Mouse (Mus musculus) myocyte (in vitro differentiated cells): ENCODE measurements around the gene Sis. TPM values are rescaled to one million over a fixed set of nuclear protein-coding genes. Genes with fewer than 3 reads are reported as not detected.

Experiments used
- H3K27me3 ChIP-seq: one replicate; pipeline ENCODE4 v1.6.1; 2011; ENCODE audit not compliant: control insufficient read depth, insufficient read depth, insufficient read length
- H3K36me3 ChIP-seq: one replicate; pipeline ENCODE4 v1.6.1; 2011; ENCODE audit not compliant: control insufficient read depth, insufficient read depth
- H3K4me2 ChIP-seq: one replicate; pipeline ENCODE4 v1.6.1; 2011; ENCODE audit warnings: low read depth, control low read depth
- H3K4me3 ChIP-seq: one replicate; pipeline ENCODE4 v1.5.1; 2011; ENCODE audit warnings: mild to moderate bottlenecking, control low read depth, moderate library complexity
- H3K79me2 ChIP-seq: one replicate; pipeline ENCODE4 v1.6.1; 2011; ENCODE audit not compliant: control insufficient read depth, insufficient read depth
- H3ac ChIP-seq: one replicate; pipeline ENCODE4 v1.6.1; 2011; ENCODE audit not compliant: control insufficient read depth, insufficient read length
- CEBPB ChIP-seq: IDR thresholded peaks from 2 replicates; pipeline ENCODE4 v1.6.1; 2011; ENCODE audit warnings: mild to moderate bottlenecking, moderate library complexity; ENCODE audit not compliant: poor library complexity, insufficient read depth, severe bottlenecking
- E2F4 ChIP-seq: IDR thresholded peaks from one replicate; pipeline ENCODE4 v1.6.1; 2011; ENCODE audit warnings: mild to moderate bottlenecking, control low read depth, moderate library complexity; ENCODE audit not compliant: insufficient read depth
- MAX ChIP-seq: IDR thresholded peaks from one replicate; pipeline ENCODE4 v1.6.1; 2011; ENCODE audit warnings: low read depth, mild to moderate bottlenecking, control low read depth
- MYOD1 ChIP-seq, 3 experiments: IDR thresholded peaks; one replicate each; pipeline ENCODE4 v1.6.1; 2011; ENCODE audit warnings: control low read depth in 2 of 3, low read depth in 2 of 3, mild to moderate bottlenecking in 2 of 3, moderate library complexity in 1 of 3; ENCODE audit not compliant: insufficient read length in 2 of 3, control insufficient read depth in 1 of 3
- MYOG ChIP-seq, 3 experiments: IDR thresholded peaks; one replicate each; pipeline ENCODE4 v1.6.1; 2011; ENCODE audit warnings: control low read depth in 2 of 3, low read depth in 2 of 3, mild to moderate bottlenecking in 2 of 3; ENCODE audit not compliant: insufficient read length in 2 of 3, control insufficient read depth in 1 of 3, insufficient read depth in 1 of 3
- POLR2A ChIP-seq: IDR thresholded peaks from one replicate; pipeline ENCODE4 v1.6.1; 2011; ENCODE audit warnings: low read depth, mild to moderate bottlenecking, control low read depth, moderate library complexity; ENCODE audit not compliant: insufficient read length
- POLR2AphosphoS2 ChIP-seq: IDR thresholded peaks from one replicate; pipeline ENCODE4 v1.6.1; 2011; ENCODE audit warnings: low read depth, control low read depth; ENCODE audit not compliant: insufficient read length
- REST ChIP-seq: IDR thresholded peaks from one replicate; pipeline ENCODE4 v1.6.1; 2011; ENCODE audit warnings: mild to moderate bottlenecking, control low read depth, moderate library complexity; ENCODE audit not compliant: insufficient read depth, insufficient read length
- SRF ChIP-seq: IDR thresholded peaks from one replicate; pipeline ENCODE4 v1.6.1; 2011; ENCODE audit warnings: low read depth; ENCODE audit not compliant: control insufficient read depth, insufficient read length
- TCF12 ChIP-seq: IDR thresholded peaks from one replicate; pipeline ENCODE4 v1.6.1; 2011; ENCODE audit warnings: mild to moderate bottlenecking, control low read depth; ENCODE audit not compliant: poor library complexity, insufficient read depth, severe bottlenecking
- TCF3 ChIP-seq: IDR thresholded peaks from one replicate; pipeline ENCODE4 v1.6.1; 2011; ENCODE audit warnings: low read depth, control low read depth; ENCODE audit not compliant: insufficient read length
- USF1 ChIP-seq: IDR thresholded peaks from one replicate; pipeline ENCODE4 v1.6.1; 2011; ENCODE audit warnings: low read depth, mild to moderate bottlenecking, control low read depth, moderate library complexity
- polyA plus RNA-seq: library from polyadenylated mRNA; unstranded; fragments of >200 nt; fragmentation: generic; extraction: Trizol; gene quantifications from one replicate; pipeline ENCODE4 v1.2.1, GENCODE M21; 2012; ENCODE audit warnings: missing spikeins

The Sis gene
- polyA plus RNA-seq, 1 experiment, result not detected

- no peak for TF ChIP-seq E2F4
- TF ChIP-seq SRF, result no peak
- TF ChIP-seq MAX, result no peak
- TF ChIP-seq CEBPB, result no peak
- no peak for TF ChIP-seq TCF12
- no peak for TF ChIP-seq MYOG (IDR thresholded peaks at IDR 0.05; ENCODE audit: control insufficient read depth in 1 of 3, insufficient read depth in 1 of 3, insufficient read length in 2 of 3, low read depth in 2 of 3)
- TF ChIP-seq TCF3, result no peak
- no peak for TF ChIP-seq POLR2A
- TF ChIP-seq REST, result no peak
- TF ChIP-seq USF1, result no peak
- TF ChIP-seq POLR2AphosphoS2, result no peak
- TF ChIP-seq MYOD1 (IDR thresholded peaks at IDR 0.05; ENCODE audit: control insufficient read depth in 1 of 3, insufficient read length in 2 of 3, low read depth in 2 of 3), result no peak
- no peaks in the 10 kb centered on the region for H3K27me3 ChIP-seq
- no peak overlapping the region for H3K4me3 ChIP-seq
Measured at GRCm38 (mm10) chr3:72868141-72868540, 99.5 kb downstream of the Sis start.

GRCm38 (mm10) chr3:72858738-72859137 lies 108.9 kb downstream of the Sis start:
- H3K79me2 ChIP-seq, result no peaks in the 10 kb centered on the region
- TF ChIP-seq POLR2A (no peak), CEBPB (no peak), MYOD1 (IDR thresholded peaks at IDR 0.05; ENCODE audit: control insufficient read depth in 1 of 3, insufficient read length in 2 of 3, low read depth in 2 of 3) (no peak), E2F4 (no peak), USF1 (no peak), MYOG (IDR thresholded peaks at IDR 0.05; ENCODE audit: control insufficient read depth in 1 of 3, insufficient read depth in 1 of 3, insufficient read length in 2 of 3, low read depth in 2 of 3) (no peak), SRF (no peak), MAX (no peak), TCF12 (no peak), REST (no peak), POLR2AphosphoS2 (no peak), TCF3 (no peak)
- H3K36me3 ChIP-seq, result no peaks in the 10 kb centered on the region
- no peak overlapping the region for H3K4me2 ChIP-seq
- no peak overlapping the region for H3ac ChIP-seq
- H3K27me3 ChIP-seq, result no peaks in the 10 kb centered on the region
- no peak overlapping the region for H3K4me3 ChIP-seq

More at GRCm38 (mm10) chr3:72868141-72868540, 99.5 kb downstream of the Sis start:
- Histone ChIP-seq H3K79me2 (no peaks in the 10 kb centered on the region), H3ac (no peak overlapping the region), H3K36me3 (no peaks in the 10 kb centered on the region), H3K4me2 (no peak overlapping the region)

- no peaks in the 10 kb centered on the region for H3K36me3 ChIP-seq
- H3K4me2 ChIP-seq, result no peak overlapping the region
- H3K4me3 ChIP-seq, result no peak overlapping the region
- TF ChIP-seq MYOG (IDR thresholded peaks at IDR 0.05; ENCODE audit: control insufficient read depth in 1 of 3, insufficient read depth in 1 of 3, insufficient read length in 2 of 3, low read depth in 2 of 3) (no peak), POLR2A (no peak)
- no peaks in the 10 kb centered on the region for H3K79me2 ChIP-seq
- H3ac ChIP-seq, result no peak overlapping the region
- no peaks in the 10 kb centered on the region for H3K27me3 ChIP-seq
Measured at GRCm38 (mm10) chr3:72855405-72855804, 112.3 kb downstream of the Sis start.

- H3K79me2 ChIP-seq, result no peaks in the 10 kb centered on the region
- no peak overlapping the region for H3K4me3 ChIP-seq
- H3K36me3 ChIP-seq, result no peaks in the 10 kb centered on the region
- no peak overlapping the region for H3ac ChIP-seq
- no peak overlapping the region for H3K4me2 ChIP-seq
- no peak for TF ChIP-seq E2F4
- no peak for TF ChIP-seq REST
- no peak for TF ChIP-seq MYOD1 (IDR thresholded peaks at IDR 0.05; ENCODE audit: control insufficient read depth in 1 of 3, insufficient read length in 2 of 3, low read depth in 2 of 3)
- no peak for TF ChIP-seq MAX
- no peak for TF ChIP-seq TCF3
- no peak for TF ChIP-seq SRF
- no peak for TF ChIP-seq TCF12
- no peak for TF ChIP-seq MYOG (IDR thresholded peaks at IDR 0.05; ENCODE audit: control insufficient read depth in 1 of 3, insufficient read depth in 1 of 3, insufficient read length in 2 of 3, low read depth in 2 of 3)
- no peak for TF ChIP-seq POLR2A
- TF ChIP-seq CEBPB, result no peak
- no peak for TF ChIP-seq POLR2AphosphoS2
- no peak for TF ChIP-seq USF1
- H3K27me3 ChIP-seq, result no peaks in the 10 kb centered on the region
Measured at GRCm38 (mm10) chr3:72840641-72841040, 127.0 kb downstream of the Sis start.

Other genes with a start within 250 kb of the Sis start
- not detected for gene Slitrk3, start 89.9 kb upstream of the Sis start, polyA plus RNA-seq